Mouse (Mus musculus) right cerebral cortex, adult 2 months (tissue): ENCODE data around the gene Slc6a14.

Source experiments
- DNase-seq, 2 experiments: peaks; one replicate each; pipeline ENCODE4 v3.0.0; 2021 to 2022; ENCODE audit warnings: low spot score in 2 of 2

Slc6a14 gene

DNA sequence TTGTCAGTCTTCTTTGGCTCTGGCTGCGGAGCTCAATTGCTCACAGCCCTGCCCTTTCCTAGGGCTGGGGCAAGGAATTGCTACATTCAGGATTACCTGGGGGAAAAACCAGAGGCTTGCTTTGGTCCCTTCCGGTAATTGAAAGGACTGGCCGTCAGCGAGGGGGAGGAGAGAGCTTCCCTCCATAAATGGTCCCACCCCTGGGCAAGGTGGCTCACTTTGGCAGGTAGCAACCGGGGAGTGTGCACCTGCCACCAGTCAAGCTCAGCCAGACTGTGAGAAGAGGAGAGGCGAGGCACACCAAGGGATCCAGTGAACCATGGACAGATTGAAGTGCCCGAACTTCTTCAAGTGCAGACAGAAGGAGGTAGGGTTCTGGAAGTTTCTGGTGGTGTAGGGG lies at the start of gene Slc6a14:
Gene Slc6a14 (plus strand): TSS at position 68 of the 400 bp plus-strand sequence.
- DNase-seq, result no peak

DNA sequence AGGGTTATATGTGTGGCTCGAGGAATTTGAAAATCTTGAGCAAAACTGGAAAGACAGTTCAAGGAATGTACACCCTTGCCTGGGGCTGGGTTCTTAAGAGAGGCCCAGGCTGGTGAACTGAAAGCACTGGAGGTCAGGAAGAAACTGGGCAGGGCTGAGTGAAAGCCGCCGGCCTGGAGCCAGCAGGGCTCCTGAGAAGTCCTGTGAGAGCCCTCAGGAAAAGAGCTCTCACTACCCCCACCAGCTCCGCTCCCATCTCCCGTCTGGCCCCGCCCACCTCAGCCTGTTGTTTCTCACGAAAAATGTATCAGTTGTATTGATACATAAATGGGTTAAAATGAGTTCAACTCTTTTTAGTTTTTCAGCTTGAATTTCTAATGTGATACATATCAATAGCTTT lies 43.8 kb upstream of the Slc6a14 start:
- no peak for DNase-seq

DNA sequence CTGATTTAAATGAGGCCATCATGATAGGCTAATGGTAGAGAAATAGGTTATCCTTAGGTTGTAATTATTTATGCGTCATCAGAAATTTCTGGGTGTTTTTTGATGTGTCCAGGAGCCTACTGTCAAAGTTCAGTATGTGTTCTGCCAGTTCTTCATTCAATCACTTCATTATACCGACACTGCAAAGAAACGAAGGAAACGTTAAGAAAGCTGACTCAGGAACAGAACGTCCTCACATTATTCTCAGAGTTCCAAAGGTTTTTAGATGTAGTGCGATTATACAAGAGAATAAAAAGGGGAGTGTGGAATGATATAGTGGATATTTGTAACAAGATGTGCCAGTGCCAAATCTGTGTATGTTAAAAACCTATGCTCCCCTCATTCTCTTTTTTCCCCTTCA lies 19.5 kb upstream of the Slc6a14 start:
- no peak for DNase-seq

DNA sequence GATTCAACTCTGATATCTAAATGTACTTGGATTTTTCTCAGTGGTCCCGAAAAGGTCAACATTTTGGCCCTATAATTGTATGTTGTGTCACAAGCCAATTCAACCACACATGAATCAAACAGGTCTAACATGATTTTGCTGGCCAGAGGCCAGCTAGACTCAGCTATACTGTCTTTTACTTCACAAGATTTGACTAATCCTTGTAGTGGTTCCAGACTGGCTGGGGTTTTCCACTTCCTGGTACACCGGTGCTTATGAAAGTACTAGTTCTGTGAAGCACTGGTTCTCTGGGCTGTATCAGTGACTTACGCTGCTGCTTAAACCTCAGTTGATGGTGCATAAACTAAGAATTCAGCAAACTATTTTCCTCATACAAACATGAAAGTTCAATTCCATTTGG lies 19.0 kb upstream of the Slc6a14 start:
- no peak for DNase-seq

DNA sequence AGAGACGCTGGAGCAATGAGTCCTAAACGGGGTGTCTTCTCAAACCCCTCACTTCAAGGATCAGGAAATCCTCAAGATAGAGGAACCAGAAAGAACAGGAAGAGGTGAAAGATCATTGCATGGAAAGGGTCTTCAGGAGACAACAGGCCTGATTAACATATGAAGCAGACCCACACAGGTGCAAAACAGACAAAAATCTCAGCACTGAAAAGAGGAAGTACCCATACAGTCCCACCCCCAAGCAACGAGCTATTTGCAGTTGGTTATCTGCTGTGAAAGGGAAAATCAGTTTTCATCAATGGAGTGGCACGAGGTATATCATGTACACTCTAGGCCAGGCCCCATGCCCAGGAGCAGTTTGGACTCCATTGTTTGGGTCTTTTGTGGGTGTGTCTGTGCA lies 13.1 kb upstream of the Slc6a14 start:
- no peak for DNase-seq

DNA sequence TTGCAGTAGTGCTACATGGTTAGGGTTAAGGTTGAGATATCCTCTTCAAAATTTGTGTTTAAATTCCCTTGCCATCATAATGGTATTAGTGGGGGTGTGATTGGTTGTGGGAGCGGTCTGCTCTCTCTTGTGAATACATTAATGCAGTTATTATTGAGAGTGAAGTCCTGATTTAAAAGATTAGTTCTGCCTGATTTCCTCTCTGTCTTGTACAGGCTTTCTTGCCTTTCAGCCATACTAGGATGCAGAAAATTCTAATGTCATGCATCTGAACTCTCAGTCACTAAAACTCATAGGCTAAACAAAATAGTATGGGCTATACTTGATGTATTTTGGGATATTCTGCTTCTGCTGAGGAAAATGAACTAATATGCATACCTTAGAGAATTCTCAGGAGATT lies 10.2 kb upstream of the Slc6a14 start:
- DNase-seq, result no peak

DNA sequence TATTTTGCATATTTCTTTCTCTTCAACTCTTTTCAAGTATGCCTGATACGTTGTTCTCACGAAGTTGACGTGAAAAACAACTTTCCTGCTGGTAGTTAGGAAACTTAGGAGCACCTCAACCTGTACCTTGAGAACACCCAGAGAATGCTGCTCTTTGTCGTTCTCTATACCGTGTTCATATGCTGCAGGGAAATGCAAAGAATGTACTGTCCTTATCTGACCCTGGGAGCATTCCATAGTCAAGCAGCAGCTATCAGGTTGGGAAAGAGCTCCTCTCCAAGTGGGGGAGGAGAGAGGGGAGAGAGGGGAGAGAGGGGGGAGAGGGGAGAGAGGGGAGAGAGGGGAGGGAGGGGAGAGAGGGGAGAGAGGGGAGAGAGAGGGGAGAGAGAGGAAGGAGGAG lies 597 bp downstream of the Slc6a14 start:
- DNase-seq, result no peak

DNA sequence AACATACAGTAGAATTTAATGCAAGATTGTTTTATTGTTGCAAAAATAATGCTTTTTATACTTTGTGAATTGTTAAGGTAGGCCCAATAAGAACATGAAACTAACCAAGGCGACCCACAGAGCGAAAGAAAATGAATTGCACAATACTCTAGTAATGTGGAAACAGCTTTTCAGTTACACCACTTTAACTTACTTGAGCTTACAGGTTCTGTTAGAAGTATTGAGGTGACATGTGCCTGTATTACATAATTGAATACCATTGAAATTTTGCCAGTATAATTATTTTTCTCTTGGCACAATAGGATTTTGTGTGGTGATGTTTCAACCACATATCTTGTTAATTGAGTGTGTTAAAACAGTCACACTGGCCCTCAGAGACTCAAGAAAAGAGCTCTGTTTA lies 2.2 kb downstream of the Slc6a14 start:
- DNase-seq, result no peak

DNA sequence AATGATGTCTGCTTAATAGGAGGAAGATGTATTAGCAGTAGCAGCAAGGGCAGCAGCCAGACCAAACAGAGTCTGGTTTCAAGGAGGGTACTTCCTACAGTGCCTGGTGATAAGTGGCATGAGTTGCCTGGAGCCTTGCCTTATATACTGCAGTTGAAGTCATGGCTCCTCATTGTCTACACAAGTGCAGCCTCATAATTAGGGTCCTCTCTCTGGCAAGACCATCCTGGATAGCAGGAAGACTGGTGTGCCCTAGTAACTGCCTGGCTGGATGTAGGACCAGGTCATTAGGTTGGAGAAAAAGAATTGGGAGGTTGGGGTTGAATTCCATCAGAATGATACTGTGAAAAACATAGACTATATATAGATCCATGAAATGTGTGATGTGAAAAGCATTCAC lies 30.3 kb downstream of the Slc6a14 start, which contains the start of gene Gm28269:
Gene Gm28269 (minus strand): TSS at position 101 of the 400 bp plus-strand sequence.
- DNase-seq, result no peak
